Mouse (Mus musculus) left cerebral cortex, postnatal 10 days (tissue): ENCODE results near the gene Ccsap. TPM values are rescaled to one million over a fixed set of nuclear protein-coding genes. Genes with fewer than 3 reads are reported as not detected.

Experiments
- DNase-seq, 2 experiments: peaks; one replicate each; pipeline ENCODE4 v3.0.0; 2021 to 2022; ENCODE audit warnings: low spot score in 2 of 2, mixed read lengths in 1 of 2; ENCODE audit errors: extremely low spot score in 1 of 2
- intact Hi-C: fragments of 180-260 bp; cut with DNase I; formaldehyde crosslinking; loops from one replicate; pipeline ENCODE4 v1.15.1; 2025
- total RNA-seq, 2 experiments: library from RNA; stranded (reverse); gene quantifications; 2 replicates each; pipeline ENCODE4 v1.2.3; 2021

Ccsap gene
- total RNA-seq, 2 experiments from 2014 or later = 54.9 to 57.0 TPM

GRCm38 (mm10) chr8:123793900-123794299, 66.1 kb downstream of the Ccsap start:
- intact Hi-C loops = loop anchor here (5.0 to 10.0 kb wide), 2 partner anchors 113 to 561 kb away; no protein-coding TSS in a partner anchor
- no peak for DNase-seq

GRCm38 (mm10) chr8:123791845-123792225, 68.2 kb downstream of the Ccsap start:
- intact Hi-C loops = loop anchor here (5.0 to 10.0 kb wide), 2 partner anchors 115 to 563 kb away; no protein-coding TSS in a partner anchor
- DNase-seq = no peak

GRCm38 (mm10) chr8:123791101-123791844, 68.7 kb downstream of the Ccsap start:
- intact Hi-C loops = loop anchor here (5.0 to 10.0 kb wide), 2 partner anchors 116 to 564 kb away; no protein-coding TSS in a partner anchor
- DNase-seq = no peak

Other genes with a start within 250 kb of the Ccsap start
- 10 to 100 TPM; 55.4 to 56.1 TPM for gene Rhou, start 206.3 kb downstream of the Ccsap start, total RNA-seq
- 10 to 100 TPM; 61.3 to 63.1 TPM for gene Rab4a, start 54.2 kb downstream of the Ccsap start, total RNA-seq
- 1 to 10 TPM; 7.1 to 8.7 TPM for gene Acta1, start 34.5 kb upstream of the Ccsap start, total RNA-seq
- 10 to 100 TPM; 24.8 to 25.4 TPM for gene Nup133, start 89.1 kb upstream of the Ccsap start, total RNA-seq
- gene Abcb10, start 122.9 kb upstream of the Ccsap start, total RNA-seq = 10 to 100 TPM; 16.4 to 20.0 TPM
- gene Taf5l, start 161.2 kb upstream of the Ccsap start, total RNA-seq = 10 to 100 TPM; 23.7 to 25.2 TPM
- 10 to 100 TPM; 11.3 to 11.5 TPM for gene Urb2, start 161.3 kb upstream of the Ccsap start, total RNA-seq